Mouse (Mus musculus) urinary bladder, adult 2 months (tissue): ENCODE data around the gene Fstl5. TPM values are rescaled to one million over a fixed set of nuclear protein-coding genes. Genes with fewer than 3 reads are reported as not detected.
"Not testable (repeated sequence)": the region's sequence is repeated elsewhere in the genome, so short reads cannot be mapped to it uniquely, and the experiment has no call there.

Experiments used
- DNase-seq: peaks from one replicate; pipeline ENCODE4 v3.0.0; 2022; ENCODE audit warnings: low spot score
- polyA plus RNA-seq: library from polyadenylated mRNA; depleted of rRNA; stranded (reverse); fragments of >200 nt; gene quantifications from 2 replicates; pipeline ENCODE4 v1.2.3, GENCODE M21; 2012; rRNA removed

The Fstl5 gene
- polyA plus RNA-seq, 1 experiment = 0.03 TPM

DNA sequence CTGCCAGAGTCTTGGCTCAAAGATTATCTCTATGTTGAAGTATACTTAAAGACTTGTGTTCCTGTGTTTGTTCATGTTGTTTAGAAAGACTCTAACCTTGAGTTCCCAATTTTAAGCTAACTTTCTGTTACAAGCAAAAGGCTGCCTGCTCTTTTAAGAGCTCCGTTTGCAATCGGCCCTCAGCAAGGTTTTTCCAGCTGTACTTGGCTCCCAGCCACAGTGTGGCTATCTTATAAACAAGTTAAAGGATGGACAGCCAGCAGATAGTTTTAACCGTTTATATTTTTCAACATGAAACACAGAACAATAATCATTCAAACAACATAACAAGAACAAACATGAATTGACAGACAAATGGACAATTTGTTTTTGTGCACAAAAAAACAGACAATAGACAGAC is 433.8 kb downstream of the Fstl5 start:
- not testable (repeated sequence) for DNase-seq

- no peak for DNase-seq
These were observed 434.7 kb downstream of the Fstl5 start for GRCm38 (mm10) chr3:76508811-76509210.

DNA sequence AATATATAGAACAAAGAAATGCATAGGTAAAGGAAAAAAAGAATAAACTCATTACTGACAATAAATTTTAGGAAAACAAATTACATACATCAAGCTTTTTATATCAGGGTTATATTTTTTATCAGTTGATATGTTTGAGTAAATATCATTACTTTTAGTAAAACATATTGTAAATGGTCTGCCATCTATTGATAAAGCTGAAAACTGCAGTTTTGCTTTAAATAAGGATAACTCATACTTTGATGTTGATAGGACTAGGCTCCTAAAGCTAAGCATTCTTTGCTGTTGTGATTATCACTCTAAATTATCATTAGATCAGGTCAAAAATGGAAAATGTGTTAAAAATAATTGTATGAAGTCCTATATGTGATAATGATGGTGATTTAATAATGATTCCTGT is 493.3 kb downstream of the Fstl5 start:
- no peak for DNase-seq

- no peak for DNase-seq
These were observed 498.4 kb downstream of the Fstl5 start for GRCm38 (mm10) chr3:76572478-76572877.

GRCm38 (mm10) chr3:76572920-76573541 is 499.0 kb downstream of the Fstl5 start:
- DNase-seq = no peak

- no peak for DNase-seq
These were observed 519.1 kb downstream of the Fstl5 start for GRCm38 (mm10) chr3:76593148-76593547.

- DNase-seq = no peak
These were observed 546.0 kb downstream of the Fstl5 start for GRCm38 (mm10) chr3:76620044-76620443.

DNA sequence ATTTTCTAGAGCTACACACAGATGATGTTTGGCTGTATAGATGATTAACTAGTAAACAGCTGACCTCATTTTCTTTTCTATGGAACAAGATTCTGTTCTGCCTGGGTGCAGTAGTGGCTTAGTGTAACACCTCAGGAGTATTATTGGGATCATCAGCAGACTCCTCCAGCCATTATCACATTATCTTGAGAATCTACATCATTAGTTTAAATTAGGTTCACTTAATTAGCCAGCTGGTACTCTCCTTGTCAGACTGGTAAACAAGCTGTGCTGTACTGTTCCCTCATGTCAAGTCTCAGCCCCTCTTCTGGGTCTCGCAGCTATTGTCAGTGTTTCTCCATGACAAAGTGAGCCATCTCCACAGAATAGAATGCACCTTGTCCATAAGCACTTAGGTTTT is 580.2 kb downstream of the Fstl5 start:
- no peak for DNase-seq

GRCm38 (mm10) chr3:76670859-76671258 is 596.8 kb downstream of the Fstl5 start:
- no peak for DNase-seq

DNA sequence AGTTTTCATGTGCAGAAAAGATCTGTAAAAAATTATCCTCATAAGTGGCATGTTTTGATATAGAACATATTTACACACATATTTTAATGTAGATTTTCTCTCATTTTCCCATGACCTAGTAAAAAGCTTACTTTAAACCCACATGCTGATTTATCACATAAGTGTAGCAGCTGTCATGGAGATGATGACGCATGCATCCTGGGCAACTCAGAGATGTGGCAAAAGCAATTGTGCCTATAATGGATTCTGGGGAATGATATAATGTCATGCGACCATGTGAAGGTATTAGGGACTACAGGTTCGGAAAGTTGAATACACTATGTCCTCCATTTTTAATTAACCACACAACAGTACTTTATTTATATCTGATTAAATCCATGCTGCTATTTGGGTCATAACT is 601.9 kb downstream of the Fstl5 start:
- DNase-seq = no peak

- DNase-seq = no peak
These were observed 605.9 kb downstream of the Fstl5 start for GRCm38 (mm10) chr3:76679853-76680545.

GRCm38 (mm10) chr3:76680546-76680883 is 606.4 kb downstream of the Fstl5 start:
- DNase-seq = no peak

DNA sequence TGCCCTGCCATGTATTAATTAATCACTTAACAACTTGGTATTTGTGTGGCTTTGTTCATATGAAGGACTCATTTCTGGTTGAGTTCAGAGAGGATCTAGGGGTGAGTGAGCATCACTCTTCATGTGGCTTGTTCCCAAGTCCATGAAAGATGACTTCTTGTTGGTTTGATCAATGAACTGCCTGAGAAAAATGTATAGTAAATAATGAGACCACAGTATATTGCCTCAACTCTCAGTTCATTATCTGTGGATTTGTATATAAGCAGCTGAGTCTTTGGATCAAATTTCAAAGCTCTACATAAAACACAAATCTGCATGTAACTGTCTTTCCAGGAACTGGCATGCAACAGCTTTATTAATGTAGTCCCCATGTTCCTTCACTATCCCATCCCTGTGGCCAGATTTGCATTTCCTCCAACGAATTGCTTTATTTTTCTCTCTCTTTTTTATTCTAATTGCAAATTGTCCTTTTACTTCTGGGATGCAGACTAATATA is 623.1 kb downstream of the Fstl5 start:
- DNase-seq = no peak

GRCm38 (mm10) chr3:76739221-76739620 is 665.2 kb downstream of the Fstl5 start:
- DNase-seq = no peak

Other genes with a start within 250 kb of the Fstl5 start
- gene Golim4, start 117.3 kb upstream of the Fstl5 start, polyA plus RNA-seq = 74.6 and 89.9 TPM in 2 replicates